Mouse (Mus musculus) spleen, adult 2 months (tissue): Measurements from ENCODE around the gene Parp3.

Source experiments
- CTCF ChIP-seq: fragments of 200-500 bp; IDR thresholded peaks from 2 replicates; pipeline ENCODE4 v1.5.1; 2011; ENCODE audit warnings: mild to moderate bottlenecking, inconsistent platforms; ENCODE audit not compliant: insufficient read depth, insufficient read length, insufficient replicate concordance; ENCODE audit errors: extremely low read depth
- POLR2A ChIP-seq: fragments of 200-500 bp; IDR thresholded peaks from 2 replicates; pipeline ENCODE4 v1.6.1; 2011; ENCODE audit warnings: low read depth, low read length, inconsistent platforms

DNA sequence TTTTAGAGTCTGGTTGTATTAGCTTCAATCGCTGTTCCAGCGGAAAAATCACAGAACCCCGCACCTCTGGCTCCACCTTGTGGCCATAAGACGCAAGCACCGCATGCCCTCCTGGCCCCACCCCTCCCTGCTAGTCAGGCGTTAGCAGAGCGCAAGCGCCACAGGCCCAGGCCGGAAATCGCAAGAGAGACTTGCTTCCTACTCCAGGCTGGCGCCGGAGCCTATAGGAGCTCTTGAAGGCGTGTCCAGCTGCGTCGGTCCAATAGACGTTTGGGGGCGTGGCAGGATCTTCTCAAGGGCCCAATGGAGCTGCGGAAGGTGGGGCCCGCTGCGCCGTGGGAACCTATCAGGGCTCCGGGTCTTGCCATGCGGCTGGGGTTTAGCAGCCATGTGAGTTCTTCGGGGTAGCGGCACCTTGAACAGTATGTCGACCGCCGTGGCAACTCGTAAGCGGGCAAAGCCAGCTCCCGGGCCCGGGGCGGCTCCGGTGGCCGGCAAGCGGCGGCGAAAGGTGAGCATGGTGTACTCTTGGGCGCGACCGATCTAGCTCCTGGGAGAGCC lies at the start of gene Parp3:
- TF ChIP-seq POLR2A (peak; percentile 23; the same call in 1 of the 2 replicates), CTCF (peak; percentile 97)
